Mouse (Mus musculus) CH12.LX (cell line): Measurements from ENCODE around the gene Zfand6. TPM values are rescaled to one million over a fixed set of nuclear protein-coding genes. Genes with fewer than 3 reads are reported as not detected.

Source experiments
- DNase-seq: peaks from one replicate; pipeline ENCODE4 v3.0.0-alpha.2; 2013; ENCODE audit errors: extremely low read depth
- H3K27ac ChIP-seq: 2 replicates; pipeline ENCODE4 v1.5.1; 2012; ENCODE audit warnings: low read depth, mild to moderate bottlenecking, control low read depth, moderate library complexity; ENCODE audit not compliant: insufficient read depth
- H3K27me3 ChIP-seq: replicated peaks from 2 replicates; pipeline ENCODE3; 2012; ENCODE audit warnings: inconsistent platforms
- H3K36me3 ChIP-seq, 2 experiments: replicated peaks in 1 of 2; 2 replicates each; pipeline versions ENCODE3 to v1.6.1; 2012; ENCODE audit warnings: inconsistent platforms in 1 of 2, low read length in 1 of 2, mild to moderate bottlenecking in 1 of 2, mixed read lengths in 1 of 2, moderate library complexity in 1 of 2; ENCODE audit not compliant: control insufficient read depth in 1 of 2, insufficient read depth in 1 of 2
- H3K4me1 ChIP-seq, 2 experiments: 2 replicates each; pipeline ENCODE4 v1.6.1; 2012; ENCODE audit warnings: inconsistent platforms in 1 of 2, moderate library complexity in 1 of 2; ENCODE audit not compliant: insufficient read depth in 2 of 2, control insufficient read depth in 1 of 2
- H3K4me2 ChIP-seq: 2 replicates; pipeline ENCODE4 v1.6.1; 2012; ENCODE audit warnings: low read depth, mild to moderate bottlenecking, control low read depth; ENCODE audit not compliant: poor library complexity, insufficient read depth, severe bottlenecking
- H3K4me3 ChIP-seq, 3 experiments: fragments of 150-350 bp in 1 of 3; sonication (generic) in 1 of 3; replicated peaks in 1 of 3; 2 replicates each; pipeline versions ENCODE3 to v1.5.1; 2011 to 2012; ENCODE audit warnings: low read depth in 2 of 3, low read length in 2 of 3, mild to moderate bottlenecking in 2 of 3, moderate library complexity in 2 of 3, control low read depth in 1 of 3, improper control_type of control experiment in 1 of 3, inconsistent platforms in 1 of 3, mixed read lengths in 1 of 3; ENCODE audit not compliant: poor library complexity in 1 of 3
- H3K79me2 ChIP-seq: replicated peaks from 2 replicates; pipeline ENCODE4 v1.6.1; 2012; ENCODE audit warnings: mild to moderate bottlenecking, moderate library complexity; ENCODE audit not compliant: control insufficient read depth, poor library complexity, insufficient read depth, severe bottlenecking; ENCODE audit errors: extremely low read depth
- H3K9ac ChIP-seq: 2 replicates; pipeline ENCODE4 v1.6.1; 2012; ENCODE audit warnings: low read depth, mild to moderate bottlenecking, control low read depth, moderate library complexity; ENCODE audit not compliant: insufficient read depth
- H3K9me3 ChIP-seq: replicated peaks from 2 replicates; pipeline ENCODE3; 2012; ENCODE audit warnings: low read length, inconsistent platforms, mixed read lengths
- BHLHE40 ChIP-seq: IDR thresholded peaks from 2 replicates; pipeline ENCODE4 v1.6.1; 2011; ENCODE audit warnings: mild to moderate bottlenecking, low read depth, low read length, improper control_type of control experiment
- CHD1 ChIP-seq: IDR thresholded peaks from 2 replicates; pipeline ENCODE4 v1.6.1; 2012; ENCODE audit warnings: low read depth, low read length, improper control_type of control experiment, inconsistent platforms
- CHD2 ChIP-seq: IDR thresholded peaks from 2 replicates; pipeline ENCODE4 v1.6.1; 2011; ENCODE audit warnings: low read length, improper control_type of control experiment
- CTCF ChIP-seq, 2 experiments: IDR thresholded peaks in 1 of 2; conservative IDR thresholded peaks in 1 of 2; 2 replicates each; pipeline ENCODE4 v1.5.1; 2011 to 2012; ENCODE audit warnings: low read depth in 2 of 2, low read length in 2 of 2, improper control_type of control experiment in 1 of 2, inconsistent platforms in 1 of 2, mild to moderate bottlenecking in 1 of 2, moderate library complexity in 1 of 2
- E2F4 ChIP-seq: IDR thresholded peaks from 2 replicates; pipeline ENCODE4 v1.6.1; 2011; ENCODE audit warnings: low read depth, low read length, improper control_type of control experiment; ENCODE audit not compliant: insufficient replicate concordance
- ELF1 ChIP-seq: IDR thresholded peaks from 2 replicates; pipeline ENCODE4 v1.6.1; 2014; ENCODE audit warnings: low read depth, mild to moderate bottlenecking, inconsistent platforms, low read length, improper control_type of control experiment
- EP300 ChIP-seq: IDR thresholded peaks from 2 replicates; pipeline ENCODE4 v1.6.1; 2011; ENCODE audit warnings: low read length, improper control_type of control experiment
- ETS1 ChIP-seq: conservative IDR thresholded peaks from 2 replicates; pipeline ENCODE4 v1.6.1; 2012; ENCODE audit warnings: low read depth, mild to moderate bottlenecking, inconsistent platforms, low read length, improper control_type of control experiment, moderate library complexity
- GABPA ChIP-seq: IDR thresholded peaks from 2 replicates; pipeline ENCODE4 v1.6.1; 2012; ENCODE audit warnings: low read depth, low read length, improper control_type of control experiment, inconsistent platforms; ENCODE audit not compliant: insufficient replicate concordance
- HCFC1 ChIP-seq: IDR thresholded peaks from 2 replicates; pipeline ENCODE4 v1.6.1; 2012; ENCODE audit warnings: low read depth, mild to moderate bottlenecking, inconsistent platforms, low read length, improper control_type of control experiment
- IRF4 ChIP-seq: IDR thresholded peaks from 2 replicates; pipeline ENCODE4 v1.6.1; 2014; ENCODE audit warnings: low read depth, mild to moderate bottlenecking, inconsistent platforms, low read length, improper control_type of control experiment
- JUN ChIP-seq: IDR thresholded peaks from 2 replicates; pipeline ENCODE4 v1.6.1; 2011; ENCODE audit warnings: low read depth, mild to moderate bottlenecking, low read length, improper control_type of control experiment, moderate library complexity; ENCODE audit not compliant: insufficient read depth
- JUND ChIP-seq: conservative IDR thresholded peaks from 2 replicates; pipeline ENCODE4 v1.6.1; 2011; ENCODE audit warnings: low read depth, low read length, improper control_type of control experiment
- KAT2A ChIP-seq: IDR thresholded peaks from 2 replicates; pipeline ENCODE4 v1.6.1; 2012; ENCODE audit warnings: low read length, improper control_type of control experiment, inconsistent platforms; ENCODE audit not compliant: insufficient replicate concordance
- MAFK ChIP-seq: IDR thresholded peaks from 2 replicates; pipeline ENCODE4 v1.6.1; 2011; ENCODE audit warnings: low read length, improper control_type of control experiment; ENCODE audit not compliant: insufficient replicate concordance
- MAZ ChIP-seq: IDR thresholded peaks from 2 replicates; pipeline ENCODE4 v1.6.1; 2012; ENCODE audit warnings: low read depth, mild to moderate bottlenecking, inconsistent platforms, low read length, improper control_type of control experiment, moderate library complexity
- MEF2A ChIP-seq: IDR thresholded peaks from 2 replicates; pipeline ENCODE4 v1.6.1; 2014; ENCODE audit warnings: low read depth, mild to moderate bottlenecking, inconsistent platforms, low read length, improper control_type of control experiment, borderline replicate concordance
- MXI1 ChIP-seq: IDR thresholded peaks from 2 replicates; pipeline ENCODE4 v1.6.1; 2011; ENCODE audit warnings: mild to moderate bottlenecking, low read depth, low read length, improper control_type of control experiment
- MYC ChIP-seq: IDR thresholded peaks from 2 replicates; pipeline ENCODE4 v1.6.1; 2011; ENCODE audit warnings: low read depth, mild to moderate bottlenecking, improper control_type of control experiment, low read length
- NELFE ChIP-seq: IDR thresholded peaks from 2 replicates; pipeline ENCODE4 v1.6.1; 2011; ENCODE audit warnings: low read depth, low read length, improper control_type of control experiment
- NRF1 ChIP-seq: IDR thresholded peaks from 2 replicates; pipeline ENCODE4 v1.6.1; 2014; ENCODE audit warnings: low read depth, mild to moderate bottlenecking, inconsistent platforms, low read length, improper control_type of control experiment, moderate library complexity
- PAX5 ChIP-seq: IDR thresholded peaks from 2 replicates; pipeline ENCODE4 v1.6.1; 2012; ENCODE audit warnings: low read length, inconsistent platforms, mixed read lengths
- POLR2A ChIP-seq: IDR thresholded peaks from 2 replicates; pipeline ENCODE4 v1.6.1; 2011; ENCODE audit warnings: low read depth, mild to moderate bottlenecking, improper control_type of control experiment, low read length
- POLR2AphosphoS2 ChIP-seq: IDR thresholded peaks from 2 replicates; pipeline ENCODE4 v1.6.1; 2011; ENCODE audit warnings: low read depth, low read length, improper control_type of control experiment
- RAD21 ChIP-seq: IDR thresholded peaks from 2 replicates; pipeline ENCODE4 v1.6.1; 2011; ENCODE audit warnings: low read depth, mild to moderate bottlenecking, low read length, improper control_type of control experiment, moderate library complexity
- RCOR1 ChIP-seq: conservative IDR thresholded peaks from 2 replicates; pipeline ENCODE4 v1.6.1; 2012; ENCODE audit warnings: low read depth, mild to moderate bottlenecking, inconsistent platforms, low read length, improper control_type of control experiment
- SIN3A ChIP-seq: IDR thresholded peaks from 2 replicates; pipeline ENCODE4 v1.6.1; 2012; ENCODE audit warnings: low read length, improper control_type of control experiment, inconsistent platforms
- SMC3 ChIP-seq: IDR thresholded peaks from 2 replicates; pipeline ENCODE4 v1.6.1; 2011; ENCODE audit warnings: low read depth, low read length, improper control_type of control experiment
- TBP ChIP-seq: conservative IDR thresholded peaks from 2 replicates; pipeline ENCODE4 v1.6.1; 2011; ENCODE audit warnings: low read depth, low read length, improper control_type of control experiment
- TCF12 ChIP-seq: IDR thresholded peaks from 2 replicates; pipeline ENCODE4 v1.6.1; 2014; ENCODE audit warnings: low read depth, mild to moderate bottlenecking, inconsistent platforms, low read length, improper control_type of control experiment
- UBTF ChIP-seq: IDR thresholded peaks from 2 replicates; pipeline ENCODE4 v1.6.1; 2012; ENCODE audit warnings: low read depth, mild to moderate bottlenecking, inconsistent platforms, low read length, improper control_type of control experiment, moderate library complexity
- USF1 ChIP-seq: IDR thresholded peaks from 2 replicates; pipeline ENCODE4 v1.6.1; 2014; ENCODE audit warnings: low read depth, mild to moderate bottlenecking, inconsistent platforms, low read length, improper control_type of control experiment
- USF2 ChIP-seq: conservative IDR thresholded peaks from 2 replicates; pipeline ENCODE4 v1.6.1; 2011; ENCODE audit warnings: low read depth, low read length, improper control_type of control experiment
- ZC3H11A ChIP-seq: IDR thresholded peaks from 2 replicates; pipeline ENCODE4 v1.6.1; 2012; ENCODE audit warnings: low read depth, mild to moderate bottlenecking, inconsistent platforms, low read length, improper control_type of control experiment
- ZKSCAN1 ChIP-seq: IDR thresholded peaks from 2 replicates; pipeline ENCODE4 v1.6.1; 2012; ENCODE audit warnings: low read depth, inconsistent platforms, low read length, improper control_type of control experiment, borderline replicate concordance
- ZMIZ1 ChIP-seq: IDR thresholded peaks from 2 replicates; pipeline ENCODE4 v1.6.1; 2012; ENCODE audit warnings: low read depth, mild to moderate bottlenecking, inconsistent platforms, low read length, improper control_type of control experiment
- ZNF384 ChIP-seq: IDR thresholded peaks from 2 replicates; pipeline ENCODE4 v1.6.1; 2012; ENCODE audit warnings: low read depth, low read length, improper control_type of control experiment, inconsistent platforms
- dilution Hi-C: fragments of 300-500 bp; cut with MboI; formaldehyde crosslinking; loops from 2 replicates; pipeline ENCODE4 v1.14.3; 2020; ENCODE audit warnings: low sequenced_read_pairs; ENCODE audit not compliant: extremely low pct_unique_long_range_greater_than_20kb, extremely low pct_ligation_motif_present
- in situ Hi-C: fragments of 300-500 bp; cut with MboI; formaldehyde crosslinking; loops from 3 replicates; pipeline ENCODE4 v1.14.3; 2019; ENCODE audit warnings: low sequenced_read_pairs, low pct_ligation_motif_present, low pct_unique_long_range_greater_than_20kb, mixed read lengths
- polyA plus RNA-seq: library from polyadenylated mRNA; unstranded; fragments of >175 nt; gene quantifications from 2 replicates; pipeline ENCODE4 v1.2.1, GENCODE M21; 2012; ENCODE audit warnings: low read depth; ENCODE audit not compliant: insufficient read length
- total RNA-seq, 2 experiments: library from RNA; depleted of rRNA; stranded (reverse); fragments of 300-350 nt in 1 of 2; fragments of >200 nt in 1 of 2; gene quantifications; 2 replicates each; pipeline ENCODE4 v1.2.3; 2012 to 2014

Zfand6 gene
- total and polyA plus RNA-seq, 3 experiments = 57.5 to 196 (median 78.0) TPM

- Histone ChIP-seq H3K36me3 (peaks cover 37 to 75% of the 10 kb centered on the region in 2 experiments), H3K9ac (no peak overlapping the region; the same call in 1 of the 2 replicates), H3K4me3 (peak overlapping the region in 2 of 3 experiments; percentile 5 to 14), H3K27me3 (no peaks in the 10 kb centered on the region), H3K27ac (peak overlapping the region; percentile 98), H3K79me2 (no peaks in the 10 kb centered on the region; the same call in 1 of the 2 replicates), H3K9me3 (no peaks in the 10 kb centered on the region), H3K4me2 (peak overlapping the region; percentile 30; the same call in 1 of the 2 replicates), H3K4me1 (peaks cover 61 to 97% of the 10 kb centered on the region in 2 experiments)
- dilution Hi-C loops (no loop called here), in situ Hi-C loops (loop anchor here (5.0 to 10.0 kb wide), 2 partner anchors 153 to 180 kb away; no protein-coding TSS in a partner anchor)
- peak; percentile 88 for DNase-seq
- TF ChIP-seq RAD21 = peak; percentile 89
- no peak for TF ChIP-seq RCOR1
- TF ChIP-seq NRF1 = no peak
- TF ChIP-seq MXI1 = 0 out of 2 replicates have a peak, but pooled peaks have one; percentile 28
- TF ChIP-seq UBTF = no peak
- no peak; the same call in 1 of the 2 replicates for TF ChIP-seq ZMIZ1
- peak; percentile 78 for TF ChIP-seq TCF12
- TF ChIP-seq E2F4 = no peak
- no peak for TF ChIP-seq ZC3H11A
- TF ChIP-seq GABPA = no peak
- TF ChIP-seq EP300 = peak; percentile 76
- no peak for TF ChIP-seq JUN
- peak; percentile 44; the same call in 1 of the 2 replicates for TF ChIP-seq CHD1
- TF ChIP-seq POLR2AphosphoS2 = no peak
- peak; percentile 73 for TF ChIP-seq MYC
- TF ChIP-seq HCFC1 = peak; percentile 49; the same call in 1 of the 2 replicates
- no peak for TF ChIP-seq ZNF384
- TF ChIP-seq KAT2A = no peak
- peak; percentile 75 for TF ChIP-seq ETS1
- peak; percentile 81 for TF ChIP-seq SMC3
- TF ChIP-seq SIN3A = peak; percentile 56; the same call in 1 of the 2 replicates
- TF ChIP-seq MEF2A = peak; percentile 42; the same call in 1 of the 2 replicates
- peak; percentile 33; the same call in 1 of the 2 replicates for TF ChIP-seq IRF4
- TF ChIP-seq USF1 = no peak
- peak; percentile 61; the same call in 1 of the 2 replicates for TF ChIP-seq MAZ
- 0 out of 2 replicates have a peak, but pooled peaks have one; percentile 7 for TF ChIP-seq JUND
- peak; percentile 83 for TF ChIP-seq ELF1
- 0 out of 2 replicates have a peak, but pooled peaks have one; percentile 30 for TF ChIP-seq POLR2A
- TF ChIP-seq MAFK = 0 out of 2 replicates have a peak, but pooled peaks have one; percentile 29
- TF ChIP-seq TBP = no peak
- TF ChIP-seq PAX5 = no peak
- no peak for TF ChIP-seq ZKSCAN1
- TF ChIP-seq CHD2 = no peak; the same call in 1 of the 2 replicates
- no peak for TF ChIP-seq USF2
- peak; percentile 50; the same call in 1 of the 2 replicates for TF ChIP-seq NELFE
- TF ChIP-seq BHLHE40 = peak; percentile 56
- TF ChIP-seq CTCF (conservative IDR thresholded peaks at IDR 0.05 in 1 of 2, IDR thresholded peaks at IDR 0.05 in 1 of 2; ENCODE audit: low read depth in 2 of 2, low read length in 2 of 2) = peak; percentile 41 to 92; a peak in 3 of 4 replicates
Observed at GRCm38 (mm10) chr7:84594087-84594916, 95.5 kb downstream of the Zfand6 start.
